Mouse (Mus musculus): Measurements from ENCODE around the gene Kmt5b. TPM values are rescaled to one million over a fixed set of nuclear protein-coding genes. Genes with fewer than 3 reads are reported as not detected.

The Kmt5b gene
- 36.3 and 37.2 TPM in 2 replicates for polyA plus RNA-seq (2012; rRNA removed)

- peak; percentile 50 to 60 for DNase-seq (ENCODE audit: extremely low spot score in 1 of 2, low spot score in 1 of 2)
Observed at GRCm38 (mm10) chr19:3767276-3767780, at the start of gene Kmt5b. TSS of gene Kmt5b (plus strand) at chr19:3767421.

GRCm38 (mm10) chr19:3718481-3719361 lies 48.5 kb upstream of the Kmt5b start:
- peak; percentile 50 to 83 for DNase-seq (ENCODE audit: extremely low spot score in 1 of 2, low spot score in 1 of 2)

- peak; percentile 46 to 56 for DNase-seq (ENCODE audit: extremely low spot score in 1 of 2, low spot score in 1 of 2)
Observed at GRCm38 (mm10) chr19:3719362-3719891, 47.8 kb upstream of the Kmt5b start.

- no peak for DNase-seq (ENCODE audit: extremely low spot score in 1 of 2, low spot score in 1 of 2)
Observed at GRCm38 (mm10) chr19:3723170-3723569, 44.1 kb upstream of the Kmt5b start.

- no peak for DNase-seq (ENCODE audit: extremely low spot score in 1 of 2, low spot score in 1 of 2)
Observed at GRCm38 (mm10) chr19:3723904-3724303, 43.3 kb upstream of the Kmt5b start.

- DNase-seq (ENCODE audit: extremely low spot score in 1 of 2, low spot score in 1 of 2) = peak; percentile 57 to 78
Observed at GRCm38 (mm10) chr19:3724779-3725178, 42.4 kb upstream of the Kmt5b start.

- no peak for DNase-seq (ENCODE audit: extremely low spot score in 1 of 2, low spot score in 1 of 2)
Observed at GRCm38 (mm10) chr19:3728901-3729300, 38.3 kb upstream of the Kmt5b start.

- DNase-seq (ENCODE audit: extremely low spot score in 1 of 2, low spot score in 1 of 2) = no peak
Observed at GRCm38 (mm10) chr19:3730781-3731646, 36.2 kb upstream of the Kmt5b start.

GRCm38 (mm10) chr19:3736001-3736400 lies 31.2 kb upstream of the Kmt5b start:
- no peak for DNase-seq (ENCODE audit: extremely low spot score in 1 of 2, low spot score in 1 of 2)

- no peak for DNase-seq (ENCODE audit: extremely low spot score in 1 of 2, low spot score in 1 of 2)
Observed at GRCm38 (mm10) chr19:3739650-3740049, 27.6 kb upstream of the Kmt5b start.

GRCm38 (mm10) chr19:3742716-3743115 lies 24.5 kb upstream of the Kmt5b start:
- no peak for DNase-seq (ENCODE audit: extremely low spot score in 1 of 2, low spot score in 1 of 2)

- no peak for DNase-seq (ENCODE audit: extremely low spot score in 1 of 2, low spot score in 1 of 2)
Observed at GRCm38 (mm10) chr19:3743362-3743761, 23.9 kb upstream of the Kmt5b start.

GRCm38 (mm10) chr19:3743851-3744512 lies 23.2 kb upstream of the Kmt5b start:
- DNase-seq (ENCODE audit: extremely low spot score in 1 of 2, low spot score in 1 of 2) = peak; percentile 21 to 68

GRCm38 (mm10) chr19:3752621-3753239 lies 14.5 kb upstream of the Kmt5b start:
- DNase-seq (ENCODE audit: extremely low spot score in 1 of 2, low spot score in 1 of 2) = no peak

- no peak for DNase-seq (ENCODE audit: extremely low spot score in 1 of 2, low spot score in 1 of 2)
Observed at GRCm38 (mm10) chr19:3753240-3753633, 14.0 kb upstream of the Kmt5b start.

GRCm38 (mm10) chr19:3753738-3754137 lies 13.5 kb upstream of the Kmt5b start:
- no peak for DNase-seq (ENCODE audit: extremely low spot score in 1 of 2, low spot score in 1 of 2)

GRCm38 (mm10) chr19:3757861-3758260 lies 9.4 kb upstream of the Kmt5b start:
- DNase-seq (ENCODE audit: extremely low spot score in 1 of 2, low spot score in 1 of 2) = no peak

GRCm38 (mm10) chr19:3765221-3765820 lies 1.9 kb upstream of the Kmt5b start:
- no peak for DNase-seq (ENCODE audit: extremely low spot score in 1 of 2, low spot score in 1 of 2)

GRCm38 (mm10) chr19:3766378-3766777 lies 843 bp upstream of the Kmt5b start:
- DNase-seq (ENCODE audit: extremely low spot score in 1 of 2, low spot score in 1 of 2) = no peak

Measured in frontal cortex, adult 2 months (tissue).